Mouse (Mus musculus): Measurements from ENCODE around the gene Dnajc22.

DNA sequence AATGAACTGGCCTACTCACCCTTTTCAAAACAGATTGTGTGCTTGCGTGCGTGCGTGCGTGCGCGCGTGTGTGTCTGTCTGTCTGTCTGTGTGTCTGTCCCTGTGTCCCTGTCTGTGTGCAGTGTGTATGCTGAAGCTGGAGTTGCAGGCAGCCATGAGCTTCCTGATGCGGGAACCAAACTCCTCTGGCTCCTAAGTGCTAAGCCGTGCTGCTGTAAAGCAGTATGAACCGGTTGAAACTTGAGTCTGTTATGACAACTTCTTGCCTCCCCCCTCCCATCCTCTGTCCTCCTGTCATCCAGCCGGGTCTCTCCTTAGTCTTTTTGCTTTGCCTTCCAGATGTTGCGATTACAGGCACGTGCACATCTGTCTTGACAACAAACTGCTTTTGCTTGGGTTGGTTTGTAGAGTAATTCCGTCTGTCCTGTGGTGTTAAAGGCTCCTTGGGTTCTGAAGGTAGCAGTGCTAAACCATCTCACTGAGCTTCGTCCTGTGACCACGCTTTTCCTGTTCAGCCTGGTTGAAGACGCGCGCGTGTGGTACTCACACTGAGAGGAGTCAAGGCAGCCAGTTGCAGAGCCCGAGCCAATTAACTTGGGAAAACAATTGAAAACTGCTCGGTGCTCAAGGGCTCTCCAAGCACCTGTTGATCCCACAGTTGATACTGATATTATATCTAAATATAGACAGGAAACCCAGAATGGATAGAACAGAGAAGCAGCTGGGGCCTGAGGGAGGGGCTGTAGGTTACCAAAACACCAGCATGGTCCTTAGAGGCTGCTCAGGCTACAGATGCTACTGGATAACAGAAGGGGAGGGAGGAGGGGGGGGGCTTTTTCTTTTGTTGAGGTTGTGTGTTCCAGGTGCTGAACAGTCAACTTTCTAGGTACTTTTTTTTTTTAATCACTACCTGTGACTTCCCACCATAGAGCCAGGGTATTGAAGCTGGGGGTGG lies 37.3 kb downstream of the Dnajc22 start:
- TF ChIP-seq CTCF (IDR thresholded peaks at IDR 0.05; ENCODE audit: low read depth) (no peak), EP300 (IDR thresholded peaks at IDR 0.05; ENCODE audit: low read depth) (no peak)

All from liver, postnatal 0 days (tissue).